Mouse (Mus musculus) spleen, adult 12 weeks (tissue): ENCODE measurements around the gene Dnaja2.
A peak's percentile ranks its signal among the peaks of the same experiment; 100 is the strongest.

Experiments
- DNase-seq: peaks from one replicate; pipeline ENCODE4 v3.0.0; 2022; ENCODE audit warnings: low spot score

The Dnaja2 gene

GRCm38 (mm10) chr8:85555181-85556145 is at the start of gene Dnaja2:
Gene Dnaja2 (minus strand): TSS chr8:85555344.
- peak; percentile 85 for DNase-seq

- no peak for DNase-seq
These were observed 49.1 kb upstream of the Dnaja2 start for GRCm38 (mm10) chr8:85604201-85604600.

- DNase-seq: no peak
These were observed 48.2 kb upstream of the Dnaja2 start for GRCm38 (mm10) chr8:85603203-85603895.

- no peak for DNase-seq
These were observed 47.6 kb upstream of the Dnaja2 start for GRCm38 (mm10) chr8:85602737-85603136.

- no peak for DNase-seq
These were observed 46.6 kb upstream of the Dnaja2 start for GRCm38 (mm10) chr8:85601741-85602140.

GRCm38 (mm10) chr8:85597413-85598191 is 42.5 kb upstream of the Dnaja2 start:
- DNase-seq: no peak

- no peak for DNase-seq
These were observed 40.2 kb upstream of the Dnaja2 start for GRCm38 (mm10) chr8:85595391-85595790.

GRCm38 (mm10) chr8:85594983-85595382 is 39.8 kb upstream of the Dnaja2 start:
- no peak for DNase-seq

GRCm38 (mm10) chr8:85593324-85593723 is 38.2 kb upstream of the Dnaja2 start:
- DNase-seq: no peak

- DNase-seq: no peak
These were observed 36.4 kb upstream of the Dnaja2 start for GRCm38 (mm10) chr8:85591532-85591931.

- DNase-seq: no peak
These were observed 35.1 kb upstream of the Dnaja2 start for GRCm38 (mm10) chr8:85590258-85590657.

GRCm38 (mm10) chr8:85588596-85588995 is 33.5 kb upstream of the Dnaja2 start:
- DNase-seq: no peak

GRCm38 (mm10) chr8:85577666-85578065 is 22.5 kb upstream of the Dnaja2 start:
- DNase-seq: no peak

- no peak for DNase-seq
These were observed 18.9 kb upstream of the Dnaja2 start for GRCm38 (mm10) chr8:85573972-85574496.

GRCm38 (mm10) chr8:85570466-85570865 is 15.3 kb upstream of the Dnaja2 start:
- no peak for DNase-seq

GRCm38 (mm10) chr8:85567801-85568200 is 12.7 kb upstream of the Dnaja2 start:
- no peak for DNase-seq

GRCm38 (mm10) chr8:85565186-85565585 is 10.0 kb upstream of the Dnaja2 start:
- no peak for DNase-seq

GRCm38 (mm10) chr8:85563336-85563735 is 8.2 kb upstream of the Dnaja2 start:
- DNase-seq: no peak

GRCm38 (mm10) chr8:85559966-85560365 is 4.8 kb upstream of the Dnaja2 start:
- DNase-seq: no peak

- no peak for DNase-seq
These were observed 4.1 kb upstream of the Dnaja2 start for GRCm38 (mm10) chr8:85559201-85559600.

GRCm38 (mm10) chr8:85557601-85557986 is 2.5 kb upstream of the Dnaja2 start:
- no peak for DNase-seq

GRCm38 (mm10) chr8:85556986-85557600 is 1.9 kb upstream of the Dnaja2 start:
- DNase-seq: no peak
